8 mouse cellular contexts compared by ENCODE assay signal in genomic region chr7:4445216-4445791, GRCm38 (mm10). TPM values are rescaled to one million over a fixed set of nuclear protein-coding genes. Genes with fewer than 3 reads are reported as not detected.
DNase-seq lines count a peak whose midpoint lies in the region; ATAC-seq and TF ChIP-seq lines count a peak whose summit lies in the region.

Rdh13 (minus strand) TSS chr7:4445649.

- WGBS in forebrain, embryonic 16.5 days = under 1% methylated on average over 35 of the region's 35 CpGs
- WGBS in lung, embryonic 14.5 days = under 1% methylated on average over 35 of the region's 35 CpGs
- WGBS in olfactory bulb, adult 2 months = under 1% methylated on average over 35 of the region's 35 CpGs
- WGBS in thymus, adult 2 months = under 1% methylated on average over 35 of the region's 35 CpGs

- peaks cover 44% of the 10 kb centered on the region for H3K36me3 ChIP-seq in G1E (replicated peaks)
- H3K36me3 ChIP-seq in forebrain, embryonic 16.5 days (ENCODE audit: control insufficient read depth, insufficient read depth) = peaks cover 16% of the 10 kb centered on the region
- H3K36me3 ChIP-seq in lung, embryonic 14.5 days (ENCODE audit: insufficient read depth) = peaks cover 38% of the 10 kb centered on the region
- no peaks in the 10 kb centered on the region for H3K36me3 ChIP-seq in thymus, adult 2 months (ENCODE audit: control insufficient read depth, insufficient read depth, low read length)

- peaks cover 31% of the 10 kb centered on the region for H3K4me1 ChIP-seq in G1E (ENCODE audit: insufficient read depth, low read depth, low read length)
- H3K4me1 ChIP-seq in forebrain, embryonic 16.5 days (replicated peaks; ENCODE audit: control insufficient read depth, insufficient read depth, low read length) = peaks cover 8% of the 10 kb centered on the region
- no peaks in the 10 kb centered on the region for H3K4me1 ChIP-seq in lung, embryonic 14.5 days (ENCODE audit: insufficient read depth)
- peaks cover 7% of the 10 kb centered on the region; the same call in 1 of the 2 replicates for H3K4me1 ChIP-seq in olfactory bulb, adult 2 months (ENCODE audit: control insufficient read depth, insufficient read depth, low read length)
- H3K4me1 ChIP-seq in thymus, adult 2 months (replicated peaks; ENCODE audit: control insufficient read depth, insufficient read depth, low read length) = peaks cover 3% of the 10 kb centered on the region; the same call in 1 of the 2 replicates

- H3K4me2 ChIP-seq in forebrain, embryonic 16.5 days (ENCODE audit: low read length) = peak within 1 kb of the TSS; percentile 62
- peak within 1 kb of the TSS; percentile 64 for H3K4me2 ChIP-seq in lung, embryonic 14.5 days

- peak within 1 kb of the TSS; percentile 97 for H3K4me3 ChIP-seq in G1E (ENCODE audit: low read depth, low read length)
- peak within 1 kb of the TSS; percentile 80 for H3K4me3 ChIP-seq in forebrain, embryonic 16.5 days (replicated peaks; ENCODE audit: low read length)
- peak within 1 kb of the TSS; percentile 85 for H3K4me3 ChIP-seq in layer of hippocampus, adult 2 months
- peak within 1 kb of the TSS; percentile 71 for H3K4me3 ChIP-seq in lung, embryonic 14.5 days (ENCODE audit: low read depth, low read length)
- peak within 1 kb of the TSS; percentile 96 for H3K4me3 ChIP-seq in olfactory bulb, adult 2 months (ENCODE audit: insufficient read depth, low read depth, low read length)
- H3K4me3 ChIP-seq in thymus, adult 2 months (ENCODE audit: control insufficient read depth, insufficient read depth, low read length) = peak within 1 kb of the TSS; percentile 65

- peak; percentile 56; the same call in 1 of the 2 replicates for TF ChIP-seq POLR2A in olfactory bulb, adult 2 months (IDR thresholded peaks at IDR 0.05; ENCODE audit: insufficient read depth, low read depth, low read length)
- TF ChIP-seq POLR2A in thymus, adult 2 months (IDR thresholded peaks at IDR 0.05; ENCODE audit: control insufficient read depth, extremely low read depth, insufficient read depth, low read length, poor library complexity) = no peak

- peak; percentile 98 for ATAC-seq in G1E (ENCODE audit: extremely low read depth, insufficient number of reproducible peaks, low FRiP score, poor library complexity, severe bottlenecking)
- ATAC-seq in forebrain, embryonic 16.5 days = peak; percentile 95
- peak; percentile 98 for ATAC-seq in lung, embryonic 14.5 days (ENCODE audit: insufficient read depth)

- H3K27me3 ChIP-seq in G1E (ENCODE audit: insufficient read depth, low read length) = peaks cover 7% of the 10 kb centered on the region
- no peaks in the 10 kb centered on the region for H3K27me3 ChIP-seq in forebrain, embryonic 16.5 days (replicated peaks; ENCODE audit: control insufficient read depth, insufficient read depth, low read length)
- H3K27me3 ChIP-seq in lung, embryonic 14.5 days (ENCODE audit: insufficient read depth, low read length) = no peaks in the 10 kb centered on the region
- no peaks in the 10 kb centered on the region for H3K27me3 ChIP-seq in thymus, adult 2 months (ENCODE audit: control insufficient read depth, insufficient read depth, low read length)

- peak; percentile 96 for DNase-seq in G1E (ENCODE audit: low spot score)
- DNase-seq in cerebellum, adult 18-20 months = peak; percentile 90 to 96
- peak; percentile 84 to 88 for DNase-seq in heart, postnatal 36 days
- peak; percentile 89 to 93 for DNase-seq in layer of hippocampus, adult 2 months (ENCODE audit: low spot score in 2 of 2)
- DNase-seq in lung, embryonic 14.5 days = peak; percentile 96
- DNase-seq in thymus, adult 2 months = peak; percentile 81

- H3K9me3 ChIP-seq in G1E (replicated peaks) = no peaks in the 10 kb centered on the region
- H3K9me3 ChIP-seq in forebrain, embryonic 16.5 days (ENCODE audit: control insufficient read depth, low read length) = no peaks in the 10 kb centered on the region
- no peaks in the 10 kb centered on the region for H3K9me3 ChIP-seq in lung, embryonic 14.5 days (ENCODE audit: low read depth, low read length)

- H3K9ac ChIP-seq in forebrain, embryonic 16.5 days (replicated peaks; ENCODE audit: low read depth, low read length) = peak within 1 kb of the TSS; percentile 82
- peak within 1 kb of the TSS; percentile 71 for H3K9ac ChIP-seq in lung, embryonic 14.5 days

- peak within 1 kb of the TSS; percentile 55 for H3K27ac ChIP-seq in forebrain, embryonic 16.5 days (ENCODE audit: low read length)
- H3K27ac ChIP-seq in layer of hippocampus, adult 2 months = peak within 1 kb of the TSS; percentile 94
- H3K27ac ChIP-seq in lung, embryonic 14.5 days (ENCODE audit: low read depth) = peak within 1 kb of the TSS; percentile 76
- H3K27ac ChIP-seq in olfactory bulb, adult 2 months (ENCODE audit: insufficient read depth, low read depth, low read length) = peak within 1 kb of the TSS; percentile 73
- H3K27ac ChIP-seq in thymus, adult 2 months (ENCODE audit: control insufficient read depth, insufficient read depth, low read length) = no peak within 1 kb of the TSS

- TF ChIP-seq CTCF in G1E (IDR thresholded peaks at IDR 0.05; ENCODE audit: low read depth, low read length) = no peak
- TF ChIP-seq CTCF in layer of hippocampus, adult 2 months (conservative IDR thresholded peaks at IDR 0.05) = peak; percentile 35
- TF ChIP-seq CTCF in lung, embryonic 14.5 days (IDR thresholded peaks at IDR 0.05; ENCODE audit: low read depth) = no peak; the same call in 1 of the 2 replicates
- no peak for TF ChIP-seq CTCF in olfactory bulb, adult 2 months (IDR thresholded peaks at IDR 0.05; ENCODE audit: insufficient read depth, low read depth, low read length)
- TF ChIP-seq CTCF in thymus, adult 2 months (IDR thresholded peaks at IDR 0.05; ENCODE audit: borderline replicate concordance, control insufficient read depth, extremely low read depth, insufficient read depth, low read length, poor library complexity) = peak; percentile 46; the same call in 1 of the 2 replicates

- intact Hi-C loops in heart, postnatal 36 days (cut with DNase I) = no loop called here

RNA-seq across cellular contexts. Expression of gene Rdh13, which starts in this region (rescaled TPM):
- 9.0 and 12.3 TPM in 2 replicates for total RNA-seq in G1E (2014; fragmentation: Nextera tagmentation)
- total RNA-seq in G1E (2017) = 14.3 and 16.7 TPM in 2 replicates
- 5.2 and 5.4 TPM in 2 replicates for polyA plus RNA-seq in G1E (2012)
- polyA plus RNA-seq in forebrain, embryonic 16.5 days (2015; fragmentation: Nextera tagmentation; extraction: Ambion mirVana) = 37.6 and 43.6 TPM in 2 replicates
- 10 to 100 TPM; 24.6 to 31.3 TPM for total RNA-seq in heart, postnatal 36 days (2021)
- total RNA-seq in layer of hippocampus, adult 2 months (2021) = 10 to 100 TPM; 25.2 to 28.4 TPM
- polyA plus RNA-seq in lung, embryonic 14.5 days (2014; fragmentation: Nextera tagmentation; extraction: Ambion mirVana) = 25.9 and 27.3 TPM in 2 replicates
- polyA plus RNA-seq in olfactory bulb, adult 2 months (2012; ENCODE audit: insufficient read depth, insufficient read length, low replicate concordance, missing spikeins) = not detected in 2 replicates
- 9.1 and 10.8 TPM in 2 replicates for polyA plus RNA-seq in thymus, adult 2 months (2012; rRNA removed)

Comparison
In these comparisons a context has a peak if more than half of its experiments do, and no peak if none do; other contexts are left out.
1. CTCF ChIP-seq: peak in layer of hippocampus, adult 2 months (single experiment) and thymus, adult 2 months (single experiment); none in G1E (single experiment), lung, embryonic 14.5 days (single experiment) and olfactory bulb, adult 2 months (single experiment).
2. Peak in every context shown above with its lines, with median percentiles within 50 percentile points of each other: ATAC-seq, DNase-seq and H3K4me3 ChIP-seq.